Comparison of ENCODE assay signal across 19 mouse cellular contexts in genomic region chr2:61296606-61297005, GRCm38 (mm10).
A peak's percentile ranks its signal among the peaks of the same experiment; 100 is the strongest.
DNase-seq lines count a peak whose midpoint lies in the region; TF ChIP-seq lines count a peak whose summit lies in the region.
"Had no signal": no experiment of that assay in that cellular context is flagged by ENCODE, and none has a peak within 500 bp of the region (broad histone marks: within the 10 kb centered on the region; RNA-seq: fewer than 3 reads in every experiment).

No protein-coding gene starts in this region.

- no peak for TF ChIP-seq POLR2A in liver, adult 2 months (IDR thresholded peaks at IDR 0.05; ENCODE audit: extremely low read depth, insufficient read depth, low read length)

- DNase-seq in heart, adult 11 months = peak; percentile 50
- DNase-seq in heart, postnatal 25 days (ENCODE audit: low spot score) = no peak
- DNase-seq in liver, adult 2 months (ENCODE audit: extremely low read depth, low read depth, low spot score) = peak; percentile 79
- DNase-seq in liver (no peak), 3T3-L1 (ENCODE audit: low read depth, low spot score) (peak; percentile 22), adipocyte (ENCODE audit: low spot score) (peak; percentile 38)
- DNase-seq in cerebellum, postnatal 4 days (ENCODE audit: low spot score in 2 of 2) = no peak
- DNase-seq: cerebellum, adult 18-20 months; cerebellum, postnatal 25 days; gastrocnemius, postnatal 14 days; layer of hippocampus, adult 9-11 months; liver, embryonic 13.5 days; right cerebral cortex, postnatal 25 days had no signal

- no peaks in the 10 kb centered on the region for H3K79me2 ChIP-seq in liver, adult 2 months (ENCODE audit: control insufficient read depth, insufficient read depth, low read length)

- H3K4me1 ChIP-seq in liver, adult 2 months (ENCODE audit: control insufficient read depth, insufficient read depth, low read length) = peaks cover 18% of the 10 kb centered on the region
- H3K4me1 ChIP-seq: hindbrain, embryonic 10.5 days; limb, embryonic 10.5 days; midbrain, embryonic 10.5 days had no signal

- no peaks in the 10 kb centered on the region for H3K36me3 ChIP-seq in liver, adult 2 months (ENCODE audit: control insufficient read depth, insufficient read depth, low read length)
- H3K36me3 ChIP-seq: embryonic facial prominence, embryonic 10.5 days; heart, embryonic 10.5 days; hindbrain, embryonic 10.5 days; limb, embryonic 10.5 days; liver, embryonic 13.5 days; midbrain, embryonic 10.5 days had no signal

- intact Hi-C loops in heart, postnatal 25 days (cut with DNase I) = loop anchor here (5.0 to 10.0 kb wide), 3 partner anchors 106 to 392 kb away; no protein-coding TSS in a partner anchor

- no peaks in the 10 kb centered on the region for H3K27me3 ChIP-seq in liver, adult 2 months (ENCODE audit: control insufficient read depth, insufficient read depth, low read length)
- H3K27me3 ChIP-seq: liver, embryonic 13.5 days had no signal

- H3K9ac ChIP-seq in liver, adult 2 months (ENCODE audit: low read depth, low read length) = no peak overlapping the region
- H3K9ac ChIP-seq: liver, embryonic 13.5 days had no signal

- H3K27ac ChIP-seq in liver, adult 2 months (replicated peaks; ENCODE audit: insufficient read depth, low read depth, low read length) = peak overlapping the region; percentile 79
- H3K27ac ChIP-seq: embryonic facial prominence, embryonic 10.5 days; heart, embryonic 10.5 days; hindbrain, embryonic 10.5 days; limb, embryonic 10.5 days; liver, embryonic 13.5 days; macrophage; midbrain, embryonic 10.5 days had no signal

- WGBS in liver, adult 2 months = 53% methylated on average over 6 of the region's 6 CpGs

- TF ChIP-seq CTCF in liver, adult 2 months (IDR thresholded peaks at IDR 0.05; ENCODE audit: low read depth, low read length) = no peak

- no peak overlapping the region for H3K4me3 ChIP-seq in liver, adult 2 months (ENCODE audit: insufficient read depth, low read depth, low read length)
- H3K4me3 ChIP-seq: embryonic facial prominence, embryonic 10.5 days; heart, embryonic 10.5 days; hindbrain, embryonic 10.5 days; limb, embryonic 10.5 days; liver, embryonic 13.5 days; midbrain, embryonic 10.5 days had no signal

Comparison
In these comparisons a context has a peak if more than half of its experiments do, and no peak if none do; other contexts are left out.
1. DNase-seq: peak in heart, adult 11 months (single experiment), liver, adult 2 months (single experiment), 3T3-L1 (single experiment) and adipocyte (single experiment); none in heart, postnatal 25 days (single experiment), liver (single experiment) and cerebellum, postnatal 4 days (0 of 2).